Mouse (Mus musculus): ENCODE results near the gene Baiap2l2. TPM values are rescaled to one million over a fixed set of nuclear protein-coding genes. Genes with fewer than 3 reads are reported as not detected.

Gene Baiap2l2
- total RNA-seq (2017) = 0.13 and 0.79 TPM in 2 replicates

GRCm38 (mm10) chr15:79285399-79285798, at the start of gene Baiap2l2:
Baiap2l2 (minus strand) TSS chr15:79285537.
- no peak for ATAC-seq (replicated peaks in 1 of 2; ENCODE audit: insufficient read depth in 1 of 2, low FRiP score in 2 of 2, low TSS enrichment in 1 of 2, low read depth in 1 of 2, poor library complexity in 2 of 2, severe bottlenecking in 2 of 2)

- no peak for ATAC-seq (replicated peaks in 1 of 2; ENCODE audit: insufficient read depth in 1 of 2, low FRiP score in 2 of 2, low TSS enrichment in 1 of 2, low read depth in 1 of 2, poor library complexity in 2 of 2, severe bottlenecking in 2 of 2)
Observed at GRCm38 (mm10) chr15:79333409-79333808, 48.1 kb upstream of the Baiap2l2 start.

GRCm38 (mm10) chr15:79330521-79330920, 45.2 kb upstream of the Baiap2l2 start:
- no peak for ATAC-seq (replicated peaks in 1 of 2; ENCODE audit: insufficient read depth in 1 of 2, low FRiP score in 2 of 2, low TSS enrichment in 1 of 2, low read depth in 1 of 2, poor library complexity in 2 of 2, severe bottlenecking in 2 of 2)

- no peak for ATAC-seq (replicated peaks in 1 of 2; ENCODE audit: insufficient read depth in 1 of 2, low FRiP score in 2 of 2, low TSS enrichment in 1 of 2, low read depth in 1 of 2, poor library complexity in 2 of 2, severe bottlenecking in 2 of 2)
Observed at GRCm38 (mm10) chr15:79329979-79330363, 44.6 kb upstream of the Baiap2l2 start.

GRCm38 (mm10) chr15:79329346-79329978, 44.1 kb upstream of the Baiap2l2 start:
- ATAC-seq (replicated peaks in 1 of 2; ENCODE audit: insufficient read depth in 1 of 2, low FRiP score in 2 of 2, low TSS enrichment in 1 of 2, low read depth in 1 of 2, poor library complexity in 2 of 2, severe bottlenecking in 2 of 2) = no peak

- ATAC-seq (replicated peaks in 1 of 2; ENCODE audit: insufficient read depth in 1 of 2, low FRiP score in 2 of 2, low TSS enrichment in 1 of 2, low read depth in 1 of 2, poor library complexity in 2 of 2, severe bottlenecking in 2 of 2) = no peak
Observed at GRCm38 (mm10) chr15:79328939-79329275, 43.6 kb upstream of the Baiap2l2 start.

GRCm38 (mm10) chr15:79328058-79328938, 43.0 kb upstream of the Baiap2l2 start, which contains the start of gene Pla2g6:
Pla2g6 (minus strand) TSS chr15:79328390.
- ATAC-seq (replicated peaks in 1 of 2; ENCODE audit: insufficient read depth in 1 of 2, low FRiP score in 2 of 2, low TSS enrichment in 1 of 2, low read depth in 1 of 2, poor library complexity in 2 of 2, severe bottlenecking in 2 of 2) = peak; percentile 90 to 92

- ATAC-seq (replicated peaks in 1 of 2; ENCODE audit: insufficient read depth in 1 of 2, low FRiP score in 2 of 2, low TSS enrichment in 1 of 2, low read depth in 1 of 2, poor library complexity in 2 of 2, severe bottlenecking in 2 of 2) = peak; percentile 28 to 32; a peak in 3 of 4 replicates
Observed at GRCm38 (mm10) chr15:79326971-79327961, 41.9 kb upstream of the Baiap2l2 start.

GRCm38 (mm10) chr15:79326264-79326663, 40.9 kb upstream of the Baiap2l2 start:
- no peak for ATAC-seq (replicated peaks in 1 of 2; ENCODE audit: insufficient read depth in 1 of 2, low FRiP score in 2 of 2, low TSS enrichment in 1 of 2, low read depth in 1 of 2, poor library complexity in 2 of 2, severe bottlenecking in 2 of 2)

GRCm38 (mm10) chr15:79325742-79326141, 40.4 kb upstream of the Baiap2l2 start:
- ATAC-seq (replicated peaks in 1 of 2; ENCODE audit: insufficient read depth in 1 of 2, low FRiP score in 2 of 2, low TSS enrichment in 1 of 2, low read depth in 1 of 2, poor library complexity in 2 of 2, severe bottlenecking in 2 of 2) = no peak

- ATAC-seq (replicated peaks in 1 of 2; ENCODE audit: insufficient read depth in 1 of 2, low FRiP score in 2 of 2, low TSS enrichment in 1 of 2, low read depth in 1 of 2, poor library complexity in 2 of 2, severe bottlenecking in 2 of 2) = no peak
Observed at GRCm38 (mm10) chr15:79324373-79324772, 39.0 kb upstream of the Baiap2l2 start.

- ATAC-seq (replicated peaks in 1 of 2; ENCODE audit: insufficient read depth in 1 of 2, low FRiP score in 2 of 2, low TSS enrichment in 1 of 2, low read depth in 1 of 2, poor library complexity in 2 of 2, severe bottlenecking in 2 of 2) = no peak
Observed at GRCm38 (mm10) chr15:79323791-79324155, 38.4 kb upstream of the Baiap2l2 start.

- peak; percentile 9 to 19; a peak in 2 of 4 replicates for ATAC-seq (replicated peaks in 1 of 2; ENCODE audit: insufficient read depth in 1 of 2, low FRiP score in 2 of 2, low TSS enrichment in 1 of 2, low read depth in 1 of 2, poor library complexity in 2 of 2, severe bottlenecking in 2 of 2)
Observed at GRCm38 (mm10) chr15:79322991-79323790, 37.9 kb upstream of the Baiap2l2 start.

GRCm38 (mm10) chr15:79322281-79322990, 37.1 kb upstream of the Baiap2l2 start:
- no peak for ATAC-seq (replicated peaks in 1 of 2; ENCODE audit: insufficient read depth in 1 of 2, low FRiP score in 2 of 2, low TSS enrichment in 1 of 2, low read depth in 1 of 2, poor library complexity in 2 of 2, severe bottlenecking in 2 of 2)

- no peak for ATAC-seq (replicated peaks in 1 of 2; ENCODE audit: insufficient read depth in 1 of 2, low FRiP score in 2 of 2, low TSS enrichment in 1 of 2, low read depth in 1 of 2, poor library complexity in 2 of 2, severe bottlenecking in 2 of 2)
Observed at GRCm38 (mm10) chr15:79321733-79322190, 36.4 kb upstream of the Baiap2l2 start.

GRCm38 (mm10) chr15:79313848-79314369, 28.6 kb upstream of the Baiap2l2 start:
- ATAC-seq (replicated peaks in 1 of 2; ENCODE audit: insufficient read depth in 1 of 2, low FRiP score in 2 of 2, low TSS enrichment in 1 of 2, low read depth in 1 of 2, poor library complexity in 2 of 2, severe bottlenecking in 2 of 2) = no peak

Measured in hematopoietic stem cell, adult 5-6 weeks (primary cell).